Mouse (Mus musculus) layer of hippocampus, adult 11-12 months (tissue): ENCODE measurements at regions not wholly inside any gene's neighbourhood (a gene's known extent, or its start where the extent isn't known, plus 50 kb on each side); places are given as distances from the start of the nearest gene placed in this dataset.

Experiments used
- DNase-seq: peaks from one replicate; pipeline ENCODE4 v3.0.0; 2022; ENCODE audit warnings: low spot score

DNA sequence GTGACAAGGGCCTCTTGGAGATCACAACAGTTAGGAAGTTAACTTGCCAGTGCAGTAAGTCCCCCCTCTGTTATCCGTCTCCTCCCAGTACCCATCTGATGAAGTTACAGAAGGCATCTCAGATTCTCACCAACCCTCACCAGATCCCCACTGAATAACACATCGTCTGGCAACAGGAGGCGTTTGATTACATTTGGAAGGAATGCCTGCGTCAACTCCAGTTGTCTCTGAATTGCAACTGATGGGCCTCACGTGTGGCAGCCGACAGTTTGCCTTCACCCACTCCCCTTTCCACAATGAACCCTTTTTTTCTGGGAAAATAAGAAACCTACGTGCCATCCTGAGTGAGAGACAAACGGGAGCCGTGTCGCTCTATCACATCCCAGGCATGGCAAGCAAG is 64.8 kb upstream of the Bcl6 start:
- DNase-seq: peak; percentile 45

DNA sequence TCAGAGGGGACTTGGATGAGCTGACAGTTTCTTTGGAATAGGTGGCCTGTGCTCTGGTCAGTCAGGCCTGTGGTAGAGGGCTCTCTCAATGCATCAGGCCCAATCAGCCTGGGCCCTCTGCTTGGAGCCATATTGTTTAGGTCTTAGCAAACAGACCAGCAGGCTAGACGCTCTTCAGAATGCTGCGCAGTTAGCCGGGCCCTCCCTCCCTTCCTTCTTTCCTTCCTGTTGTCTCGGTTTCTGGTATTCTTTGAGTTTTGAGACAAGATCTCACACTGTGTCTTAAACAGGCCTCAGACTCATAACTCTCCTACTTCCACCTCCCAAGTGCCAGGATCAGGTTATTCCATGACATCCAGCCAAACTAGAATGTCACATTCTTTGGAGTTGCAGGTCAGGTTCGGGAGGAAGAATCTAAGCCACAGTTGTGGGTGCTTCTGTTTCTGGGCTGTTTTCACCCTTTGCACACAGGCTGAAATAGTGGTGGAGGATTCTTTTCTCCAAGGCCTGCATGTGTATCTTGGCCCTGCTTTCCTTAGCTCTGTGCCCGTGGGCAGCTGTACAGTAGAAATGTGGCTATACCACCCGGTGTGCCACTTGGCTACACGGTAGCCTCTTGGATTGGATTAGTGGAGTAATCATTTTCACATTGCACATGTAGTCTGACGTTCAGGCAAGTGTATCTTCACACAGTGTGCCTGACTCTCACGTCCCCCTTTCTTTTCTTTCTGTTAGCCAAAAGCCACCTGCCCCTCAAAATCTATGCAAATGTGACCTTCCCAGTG is 62.4 kb upstream of the Bcl6 start:
- DNase-seq: no peak

DNA sequence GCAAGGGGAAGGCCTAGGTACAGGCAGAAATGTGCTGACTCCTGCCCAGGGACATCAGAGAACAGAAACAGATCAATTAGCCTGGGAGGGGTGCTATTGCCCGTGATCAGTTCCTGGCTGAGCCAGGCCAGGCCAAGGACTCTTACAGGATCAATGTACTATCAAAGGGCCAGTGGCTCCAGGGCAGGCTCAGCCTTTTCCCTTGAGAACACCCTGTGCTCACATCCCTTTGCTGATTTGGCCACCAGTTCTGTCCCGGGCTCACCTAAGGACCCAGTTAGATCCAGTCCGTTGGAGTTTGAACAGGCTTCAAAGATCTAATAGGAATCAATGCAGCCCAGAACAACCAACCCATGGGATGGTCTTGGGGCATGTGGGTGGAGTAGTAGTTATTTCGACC is 55.1 kb upstream of the Bcl6 start:
- no peak for DNase-seq

DNA sequence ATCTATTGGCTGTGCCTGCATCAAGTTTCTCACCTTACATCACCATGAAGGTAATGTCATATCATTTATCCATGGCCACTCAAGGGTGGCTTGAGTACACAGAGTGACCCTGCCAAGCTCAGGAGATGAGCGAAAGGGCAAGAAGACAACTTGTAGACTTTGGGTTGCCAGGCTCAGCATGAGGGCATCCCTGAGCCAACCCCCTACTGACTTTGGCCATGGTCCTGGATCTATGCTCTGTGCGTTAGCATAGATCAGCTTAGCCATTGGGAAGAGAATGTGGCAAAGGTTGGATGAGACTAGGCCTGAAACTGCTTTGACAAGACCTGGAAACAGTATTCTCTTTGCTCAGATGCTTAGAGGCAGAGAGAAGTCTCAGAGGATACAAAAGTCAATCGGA is 54.3 kb upstream of the Bcl6 start:
- DNase-seq: no peak

DNA sequence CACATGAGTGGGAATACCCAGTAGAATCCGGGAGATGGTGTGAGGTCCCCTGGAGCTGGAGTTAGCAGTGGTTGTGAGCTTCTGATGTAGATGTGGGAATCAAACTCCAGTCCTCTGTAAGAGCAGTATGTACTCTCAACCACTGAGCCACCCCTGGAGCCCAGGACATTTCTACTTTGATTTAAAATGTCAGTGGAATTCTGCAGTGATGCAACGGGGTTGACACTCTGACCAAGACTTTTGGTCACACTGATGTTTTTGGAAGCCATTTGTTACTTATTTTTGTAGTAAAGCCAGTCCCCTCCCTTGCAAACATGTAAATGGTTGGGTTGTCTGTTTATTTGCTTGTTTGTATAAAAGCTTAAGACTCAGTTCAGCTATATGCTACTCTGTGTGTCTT is 53.6 kb upstream of the Bcl6 start:
- DNase-seq: no peak

DNA sequence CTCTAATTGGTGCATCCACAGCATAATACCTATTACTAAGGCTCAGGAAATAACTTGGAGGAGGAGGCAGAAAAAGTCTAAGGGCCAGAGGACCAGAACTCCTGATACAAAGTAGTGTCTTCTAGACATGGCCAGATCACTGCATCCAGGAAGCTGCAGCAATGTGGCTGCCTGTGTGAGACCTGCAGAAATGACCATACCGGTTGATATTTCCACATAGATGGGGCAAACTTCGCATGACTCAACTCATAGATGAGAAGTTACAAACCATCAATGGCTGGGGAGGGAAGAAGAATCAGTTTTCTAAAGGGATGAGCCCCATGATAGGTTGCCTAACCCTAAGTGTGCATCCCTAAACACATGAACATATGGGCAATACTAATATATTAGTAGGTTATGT is 52.8 kb upstream of the Bcl6 start:
- no peak for DNase-seq

DNA sequence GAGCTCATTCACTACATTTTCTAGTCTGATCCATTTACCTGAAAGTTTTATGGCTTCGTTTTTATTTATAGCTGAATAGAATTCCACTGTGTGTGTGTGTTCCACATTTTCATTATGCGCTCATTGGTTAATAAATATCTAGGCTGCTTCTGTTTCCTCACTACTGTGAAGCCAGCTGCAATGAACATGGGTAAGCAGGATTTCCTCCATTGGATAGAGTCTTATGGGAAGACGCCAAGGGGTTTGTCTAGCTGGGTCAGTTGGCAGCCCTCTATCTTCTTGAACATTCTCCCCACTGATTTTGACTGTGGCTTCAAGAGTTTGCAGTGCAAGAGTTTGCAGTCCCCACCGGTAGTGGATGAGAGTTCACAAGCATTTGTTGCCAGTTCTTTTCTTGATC is 51.1 kb upstream of the Bcl6 start:
- DNase-seq: no peak
